Mouse (Mus musculus): ENCODE measurements at regions not wholly inside any gene's neighbourhood (a gene's known extent, or its start where the extent isn't known, plus 50 kb on each side); places are given as distances from the start of the nearest gene placed in this dataset.

- no peaks in the 10 kb centered on the region for H3K9me3 ChIP-seq (replicated peaks; ENCODE audit: insufficient read depth, low read length)
- no peaks in the 10 kb centered on the region for H3K36me3 ChIP-seq (ENCODE audit: control insufficient read depth in 1 of 2, insufficient read depth in 2 of 2, low read length in 2 of 2)
- no peaks in the 10 kb centered on the region for H3K4me1 ChIP-seq (ENCODE audit: control insufficient read depth in 1 of 2, insufficient read depth in 2 of 2, low read length in 2 of 2)
- TF ChIP-seq MYB (IDR thresholded peaks at IDR 0.05; ENCODE audit: low read depth, low read length) (no peak), TBP (IDR thresholded peaks at IDR 0.05; ENCODE audit: low read depth, low read length) (no peak), SMC3 (IDR thresholded peaks at IDR 0.05; ENCODE audit: low read depth, low read length) (no peak), RAD21 (IDR thresholded peaks at IDR 0.05; ENCODE audit: low read depth, low read length) (no peak), RCOR1 (IDR thresholded peaks at IDR 0.05; ENCODE audit: low read depth, low read length) (no peak), POLR2AphosphoS5 (IDR thresholded peaks at IDR 0.05; ENCODE audit: borderline replicate concordance, low read depth, low read length) (no peak), ZC3H11A (IDR thresholded peaks at IDR 0.05; ENCODE audit: low read depth, low read length) (no peak), BHLHE40 (IDR thresholded peaks at IDR 0.05; ENCODE audit: borderline replicate concordance, low read depth, low read length) (no peak), MAZ (IDR thresholded peaks at IDR 0.05; ENCODE audit: low read depth, low read length) (no peak), CHD1 (IDR thresholded peaks at IDR 0.05; ENCODE audit: low read depth, low read length) (no peak), KAT2A (conservative IDR thresholded peaks at IDR 0.05; ENCODE audit: low read depth, low read length) (no peak), USF2 (IDR thresholded peaks at IDR 0.05; ENCODE audit: borderline replicate concordance in 1 of 2, insufficient read depth in 1 of 2, low read depth in 1 of 2, low read length in 2 of 2) (no peak), ZNF384 (IDR thresholded peaks at IDR 0.05; ENCODE audit: low read depth, low read length) (no peak), MYC (IDR thresholded peaks at IDR 0.05; ENCODE audit: low read depth, low read length) (no peak), ELF1 (IDR thresholded peaks at IDR 0.05; ENCODE audit: low read depth, low read length) (no peak)
- no peak overlapping the region for H3K27ac ChIP-seq (ENCODE audit: control insufficient read depth, low read depth, low read length)
- no peak overlapping the region for H3K9ac ChIP-seq (ENCODE audit: control insufficient read depth, low read depth, low read length, poor library complexity, severe bottlenecking)
- no peaks in the 10 kb centered on the region for H3K79me2 ChIP-seq (ENCODE audit: control insufficient read depth, insufficient read depth, low read length, poor library complexity)
- H3K27me3 ChIP-seq (ENCODE audit: control insufficient read depth in 1 of 2, insufficient read depth in 2 of 2, low read length in 2 of 2): no peaks in the 10 kb centered on the region
- no peak for DNase-seq (ENCODE audit: low read depth, low spot score)
- H3K4me3 ChIP-seq (ENCODE audit: control insufficient read depth in 1 of 2, insufficient read depth in 1 of 2, low read depth in 2 of 2, low read length in 2 of 2): no peak overlapping the region
These were observed 79.3 kb upstream of the Actrt2 start for GRCm38 (mm10) chr4:154747006-154747343.

GRCm38 (mm10) chr4:154749160-154749559 lies 81.5 kb upstream of the Actrt2 start:
- Histone ChIP-seq H3K9ac (ENCODE audit: control insufficient read depth, low read depth, low read length, poor library complexity, severe bottlenecking) (no peak overlapping the region), H3K4me3 (ENCODE audit: control insufficient read depth in 1 of 2, insufficient read depth in 1 of 2, low read depth in 2 of 2, low read length in 2 of 2) (no peak overlapping the region), H3K9me3 (replicated peaks; ENCODE audit: insufficient read depth, low read length) (no peaks in the 10 kb centered on the region), H3K4me1 (ENCODE audit: control insufficient read depth in 1 of 2, insufficient read depth in 2 of 2, low read length in 2 of 2) (no peaks in the 10 kb centered on the region), H3K36me3 (ENCODE audit: control insufficient read depth in 1 of 2, insufficient read depth in 2 of 2, low read length in 2 of 2) (no peaks in the 10 kb centered on the region), H3K27me3 (ENCODE audit: control insufficient read depth in 1 of 2, insufficient read depth in 2 of 2, low read length in 2 of 2) (no peaks in the 10 kb centered on the region), H3K79me2 (ENCODE audit: control insufficient read depth, insufficient read depth, low read length, poor library complexity) (no peaks in the 10 kb centered on the region), H3K27ac (ENCODE audit: control insufficient read depth, low read depth, low read length) (no peak overlapping the region)
- TF ChIP-seq CTCF (IDR thresholded peaks at IDR 0.05 in 2 of 3, conservative IDR thresholded peaks at IDR 0.05 in 1 of 3; ENCODE audit: control insufficient read depth in 1 of 3, insufficient read depth in 1 of 3, low read depth in 2 of 3, low read length in 3 of 3, poor library complexity in 1 of 3, severe bottlenecking in 1 of 3): peak; percentile 3 to 22 (median 20); a peak in 1 of 6 replicates
- no peak for TF ChIP-seq MYB (IDR thresholded peaks at IDR 0.05; ENCODE audit: low read depth, low read length)
- no peak for DNase-seq (ENCODE audit: low read depth, low spot score)

GRCm38 (mm10) chr4:154749996-154750395 lies 82.3 kb upstream of the Actrt2 start:
- Histone ChIP-seq H3K9me3 (replicated peaks; ENCODE audit: insufficient read depth, low read length) (no peaks in the 10 kb centered on the region), H3K79me2 (ENCODE audit: control insufficient read depth, insufficient read depth, low read length, poor library complexity) (no peaks in the 10 kb centered on the region), H3K4me3 (ENCODE audit: control insufficient read depth in 1 of 2, insufficient read depth in 1 of 2, low read depth in 2 of 2, low read length in 2 of 2) (no peak overlapping the region), H3K36me3 (ENCODE audit: control insufficient read depth in 1 of 2, insufficient read depth in 2 of 2, low read length in 2 of 2) (no peaks in the 10 kb centered on the region), H3K27ac (ENCODE audit: control insufficient read depth, low read depth, low read length) (no peak overlapping the region), H3K27me3 (ENCODE audit: control insufficient read depth in 1 of 2, insufficient read depth in 2 of 2, low read length in 2 of 2) (no peaks in the 10 kb centered on the region), H3K4me1 (ENCODE audit: control insufficient read depth in 1 of 2, insufficient read depth in 2 of 2, low read length in 2 of 2) (no peaks in the 10 kb centered on the region), H3K9ac (ENCODE audit: control insufficient read depth, low read depth, low read length, poor library complexity, severe bottlenecking) (no peak overlapping the region)
- TF ChIP-seq KAT2A (conservative IDR thresholded peaks at IDR 0.05; ENCODE audit: low read depth, low read length) (no peak), SMC3 (IDR thresholded peaks at IDR 0.05; ENCODE audit: low read depth, low read length) (no peak), ZMIZ1 (IDR thresholded peaks at IDR 0.05; ENCODE audit: low read depth, low read length) (no peak), ZNF384 (IDR thresholded peaks at IDR 0.05; ENCODE audit: low read depth, low read length) (no peak), ETS1 (IDR thresholded peaks at IDR 0.05; ENCODE audit: low read depth, low read length) (no peak), GABPA (IDR thresholded peaks at IDR 0.05; ENCODE audit: low read depth, low read length) (no peak), NELFE (IDR thresholded peaks at IDR 0.05; ENCODE audit: low read depth, low read length) (no peak), ZC3H11A (IDR thresholded peaks at IDR 0.05; ENCODE audit: low read depth, low read length) (no peak), ZKSCAN1 (IDR thresholded peaks at IDR 0.05; ENCODE audit: low read depth, low read length) (no peak), RCOR1 (IDR thresholded peaks at IDR 0.05; ENCODE audit: low read depth, low read length) (no peak), USF1 (IDR thresholded peaks at IDR 0.05; ENCODE audit: low read depth, low read length) (no peak), MXI1 (IDR thresholded peaks at IDR 0.05; ENCODE audit: low read depth, low read length) (no peak)
- DNase-seq (ENCODE audit: low read depth, low spot score): no peak

Measured in MEL (cell line).